12 mouse cellular contexts compared by ENCODE assay signal in the genomic region with DNA sequence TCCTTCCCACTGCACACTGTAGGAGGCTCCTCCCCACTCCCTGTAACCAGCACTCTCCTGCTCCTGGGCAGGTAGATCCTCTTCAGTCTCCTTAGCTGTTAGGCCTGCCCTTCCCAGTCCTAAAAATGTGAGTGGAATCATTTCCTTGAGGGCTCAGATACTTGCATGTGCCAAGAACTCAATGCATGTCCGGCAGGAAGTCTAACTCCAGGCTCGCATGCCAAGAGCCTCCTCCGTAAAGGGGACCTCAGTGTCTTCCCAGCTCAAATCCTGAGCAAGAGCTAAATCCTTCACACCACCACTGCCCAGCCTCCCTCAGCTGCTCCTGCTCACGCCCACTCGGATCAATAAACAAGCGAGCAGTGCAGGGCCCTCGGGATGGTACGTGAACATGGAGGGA. TPM values are rescaled to one million over a fixed set of nuclear protein-coding genes. Genes with fewer than 3 reads are reported as not detected.
DNase-seq lines count a peak whose midpoint lies in the region; ATAC-seq and TF ChIP-seq lines count a peak whose summit lies in the region.
"Had no signal": no experiment of that assay in that cellular context is flagged by ENCODE, and none has a peak within 500 bp of the region (broad histone marks: within the 10 kb centered on the region; RNA-seq: fewer than 3 reads in every experiment).

No protein-coding gene starts in this region.

- in situ Hi-C loops in CH12.LX (cut with MboI; ENCODE audit: low pct_ligation_motif_present, low pct_unique_long_range_greater_than_20kb, low sequenced_read_pairs): no loop called here

- H3K79me2 ChIP-seq in CH12.LX (replicated peaks; ENCODE audit: control insufficient read depth, extremely low read depth, insufficient read depth, poor library complexity, severe bottlenecking): peaks cover 5% of the 10 kb centered on the region; the same call in 1 of the 2 replicates

- no peak for TF ChIP-seq RAD21 in CH12.LX (IDR thresholded peaks at IDR 0.05; ENCODE audit: low read depth, low read length)

- no peak for TF ChIP-seq EP300 in CH12.LX (IDR thresholded peaks at IDR 0.05; ENCODE audit: low read length)

- 47% methylated on average over 8 of the region's 8 CpGs for WGBS in heart, embryonic 15.5 days
- WGBS in limb, embryonic 12.5 days: 28% methylated on average over 8 of the region's 8 CpGs

- no peaks in the 10 kb centered on the region for H3K9me3 ChIP-seq in CH12.LX (replicated peaks; ENCODE audit: low read length)
- no peaks in the 10 kb centered on the region for H3K9me3 ChIP-seq in heart, embryonic 15.5 days (replicated peaks)
- H3K9me3 ChIP-seq in limb, embryonic 12.5 days: no peaks in the 10 kb centered on the region

- DNase-seq in adrenal gland, adult 2 months: peak; percentile 52
- DNase-seq in adrenal gland, adult 8-10 months: no peak
- DNase-seq in CH12.LX (ENCODE audit: extremely low read depth): no peak
- DNase-seq in urinary bladder, adult 18-20 months (ENCODE audit: low spot score in 2 of 2): no peak
- DNase-seq in layer of hippocampus, adult 8-10 months (ENCODE audit: low spot score in 2 of 2): no peak
- no peak for DNase-seq in right cerebral cortex, postnatal 10 days (ENCODE audit: low spot score in 2 of 2)

- H3K4me1 ChIP-seq in CH12.LX (ENCODE audit: control insufficient read depth in 1 of 2, insufficient read depth in 2 of 2): peaks cover 3 to 49% of the 10 kb centered on the region in 2 experiments
- peaks cover 71% of the 10 kb centered on the region for H3K4me1 ChIP-seq in heart, embryonic 15.5 days (replicated peaks)
- peaks cover 55% of the 10 kb centered on the region for H3K4me1 ChIP-seq in limb, embryonic 12.5 days (replicated peaks)

- H3K9ac ChIP-seq in CH12.LX (ENCODE audit: insufficient read depth, low read depth): no peak overlapping the region
- H3K9ac ChIP-seq in heart, embryonic 15.5 days: no peak overlapping the region
- H3K9ac ChIP-seq in limb, embryonic 12.5 days (replicated peaks): peak overlapping the region; percentile 37; the same call in 1 of the 2 replicates
- H3K9ac ChIP-seq: hindbrain, embryonic 14.5 days had no signal

- no peaks in the 10 kb centered on the region for H3K27me3 ChIP-seq in CH12.LX (replicated peaks)
- no peaks in the 10 kb centered on the region for H3K27me3 ChIP-seq in heart, embryonic 15.5 days
- H3K27me3 ChIP-seq in limb, embryonic 12.5 days: no peaks in the 10 kb centered on the region

- no peak overlapping the region for H3K4me3 ChIP-seq in CH12.LX (replicated peaks in 1 of 3; ENCODE audit: low read depth in 2 of 3, low read length in 2 of 3, poor library complexity in 1 of 3)
- no peak overlapping the region for H3K4me3 ChIP-seq in heart, embryonic 15.5 days
- 0 out of 2 replicates have a peak overlapping the region, but pooled peaks have one; percentile 3 for H3K4me3 ChIP-seq in limb, embryonic 12.5 days (replicated peaks)

- ATAC-seq in heart, embryonic 15.5 days (replicated peaks; ENCODE audit: insufficient number of reproducible peaks, insufficient read depth, low FRiP score, low read depth): no peak
- ATAC-seq in limb, embryonic 12.5 days (ENCODE audit: insufficient number of reproducible peaks, insufficient read depth, low FRiP score, low TSS enrichment, low read depth): no peak

- no peak for TF ChIP-seq CTCF in CH12.LX (conservative IDR thresholded peaks at IDR 0.05 in 1 of 2, IDR thresholded peaks at IDR 0.05 in 1 of 2; ENCODE audit: low read depth in 2 of 2, low read length in 2 of 2)

- H3K36me3 ChIP-seq in CH12.LX (replicated peaks in 1 of 2; ENCODE audit: control insufficient read depth in 1 of 2, insufficient read depth in 1 of 2, low read length in 1 of 2): peaks cover 26 to 77% of the 10 kb centered on the region in 2 experiments
- peaks cover 6% of the 10 kb centered on the region; the same call in 1 of the 2 replicates for H3K36me3 ChIP-seq in heart, embryonic 15.5 days
- H3K36me3 ChIP-seq in limb, embryonic 12.5 days: peaks cover 56% of the 10 kb centered on the region

- no peak overlapping the region for H3K27ac ChIP-seq in CH12.LX (ENCODE audit: insufficient read depth, low read depth)
- H3K27ac ChIP-seq in heart, embryonic 15.5 days: peak overlapping the region; percentile 71
- peak overlapping the region; percentile 83 for H3K27ac ChIP-seq in limb, embryonic 12.5 days
- H3K27ac ChIP-seq: hindbrain, embryonic 14.5 days had no signal

- no peak overlapping the region for H3K4me2 ChIP-seq in CH12.LX (ENCODE audit: insufficient read depth, low read depth, poor library complexity, severe bottlenecking)
- peak overlapping the region; percentile 26; the same call in 1 of the 2 replicates for H3K4me2 ChIP-seq in heart, embryonic 15.5 days
- H3K4me2 ChIP-seq in limb, embryonic 12.5 days: peak overlapping the region; percentile 34
- H3K4me2 ChIP-seq: hindbrain, embryonic 14.5 days had no signal

- dilution Hi-C loops in CH12.LX (cut with MboI; ENCODE audit: extremely low pct_ligation_motif_present, extremely low pct_unique_long_range_greater_than_20kb, low sequenced_read_pairs): no loop called here

- no peak for TF ChIP-seq POLR2A in CH12.LX (IDR thresholded peaks at IDR 0.05; ENCODE audit: low read depth, low read length)

TF ChIP-seq in CH12.LX, 34 proteins besides CTCF, POLR2A, EP300 and RAD21:
- TF ChIP-seq MAX (IDR thresholded peaks at IDR 0.05; ENCODE audit: low read length): no peak
- TF ChIP-seq POLR2AphosphoS2 (IDR thresholded peaks at IDR 0.05; ENCODE audit: low read depth, low read length): 0 out of 2 replicates have a peak, but pooled peaks have one; percentile 9

RNA-seq across cellular contexts. Expression of a gene that starts 1.0 kb away (rescaled TPM):
- total RNA-seq in adrenal gland, adult 2 months (2021): 1 to 10 TPM in 1 of 2 experiments, under 1 TPM in 1; 0.78 to 1.3 TPM
- 1.2 and 2.7 TPM in 2 replicates for polyA plus RNA-seq in adrenal gland, adult 2 months (2012; rRNA removed)
- total RNA-seq in adrenal gland, adult 8-10 months (2022): 1 to 10 TPM; 1.1 to 2.7 (median 1.9) TPM
- total RNA-seq in CH12.LX (2012; rRNA removed) (0.68 and 0.76 TPM in 2 replicates), CH12.LX (2014; rRNA removed) (not detected in 2 replicates)
- polyA plus RNA-seq in CH12.LX (2012; ENCODE audit: insufficient read length, low read depth): 0.55 and 0.71 TPM in 2 replicates
- polyA plus RNA-seq in heart, embryonic 15.5 days (2015; fragmentation: Nextera tagmentation; extraction: Ambion mirVana): 1.6 and 2.5 TPM in 2 replicates
- 5.6 and 6.1 TPM in 2 replicates for polyA plus RNA-seq in limb, embryonic 12.5 days (2016; fragmentation: Nextera tagmentation; extraction: Ambion mirVana)
- total RNA-seq in layer of hippocampus, adult 8-10 months (2022): not detected
- total RNA-seq: common myeloid progenitor, adult 5-6 weeks had no signal

RNA-seq across cellular contexts. Expression of a gene that starts 4.7 kb away (rescaled TPM):
- not detected for total RNA-seq in adrenal gland, adult 2 months (2021)
- not detected in 2 replicates for polyA plus RNA-seq in adrenal gland, adult 2 months (2012; rRNA removed)
- total RNA-seq in adrenal gland, adult 8-10 months (2022): not detected
- total RNA-seq in CH12.LX (2012; rRNA removed) (not detected in 2 replicates), CH12.LX (2014; rRNA removed) (not detected in 2 replicates)
- not detected in 2 replicates for polyA plus RNA-seq in CH12.LX (2012; ENCODE audit: insufficient read length, low read depth)
- polyA plus RNA-seq in heart, embryonic 15.5 days (2015; fragmentation: Nextera tagmentation; extraction: Ambion mirVana): not detected in 2 replicates
- polyA plus RNA-seq in limb, embryonic 12.5 days (2016; fragmentation: Nextera tagmentation; extraction: Ambion mirVana): not detected in 2 replicates
- total RNA-seq in layer of hippocampus, adult 8-10 months (2022): not detected
- polyA plus RNA-seq: hindbrain, embryonic 14.5 days; liver, embryonic 16.5 days; thymus, postnatal 0 days had no signal

RNA-seq across cellular contexts. Expression of a gene that starts 4.7 kb away (rescaled TPM):
- total RNA-seq in adrenal gland, adult 2 months (2021): 100 to 1,000 TPM; 504 to 654 TPM
- 947 and 952 TPM in 2 replicates for polyA plus RNA-seq in adrenal gland, adult 2 months (2012; rRNA removed)
- 100 to 1,000 TPM; 431 to 671 (median 563) TPM for total RNA-seq in adrenal gland, adult 8-10 months (2022)
- 128 and 136 TPM in 2 replicates for total RNA-seq in CH12.LX (2012; rRNA removed)
- total RNA-seq in CH12.LX (2014; rRNA removed): 314 and 381 TPM in 2 replicates
- polyA plus RNA-seq in CH12.LX (2012; ENCODE audit: insufficient read length, low read depth): 159 and 213 TPM in 2 replicates
- 459 and 624 TPM in 2 replicates for polyA plus RNA-seq in heart, embryonic 15.5 days (2015; fragmentation: Nextera tagmentation; extraction: Ambion mirVana)
- polyA plus RNA-seq in limb, embryonic 12.5 days (2016; fragmentation: Nextera tagmentation; extraction: Ambion mirVana): 941 and 1,046 TPM in 2 replicates
- total RNA-seq in layer of hippocampus, adult 8-10 months (2022): 10 to 100 TPM; 13.8 to 19.4 (median 17.2) TPM

RNA-seq across cellular contexts. Expression of a gene that starts 9.9 kb away (rescaled TPM):
- total RNA-seq in adrenal gland, adult 2 months (2021): 10 to 100 TPM; 26.5 to 48.7 TPM
- polyA plus RNA-seq in adrenal gland, adult 2 months (2012; rRNA removed): 56.0 and 59.0 TPM in 2 replicates
- 10 to 100 TPM; 37.1 to 69.0 (median 52.9) TPM for total RNA-seq in adrenal gland, adult 8-10 months (2022)
- total RNA-seq in CH12.LX (2012; rRNA removed): 3.3 and 3.7 TPM in 2 replicates
- total RNA-seq in CH12.LX (2014; rRNA removed): 3.2 and 4.0 TPM in 2 replicates
- polyA plus RNA-seq in CH12.LX (2012; ENCODE audit: insufficient read length, low read depth): 3.1 and 3.6 TPM in 2 replicates
- 9.3 and 15.5 TPM in 2 replicates for polyA plus RNA-seq in heart, embryonic 15.5 days (2015; fragmentation: Nextera tagmentation; extraction: Ambion mirVana)
- 18.9 and 21.5 TPM in 2 replicates for polyA plus RNA-seq in limb, embryonic 12.5 days (2016; fragmentation: Nextera tagmentation; extraction: Ambion mirVana)
- total RNA-seq in layer of hippocampus, adult 8-10 months (2022): 1 to 10 TPM; 3.6 to 6.3 (median 4.9) TPM

RNA-seq across cellular contexts. Expression of a gene that starts 16.0 kb away (rescaled TPM):
- 10 to 100 TPM in 1 of 2 experiments, 1 to 10 TPM in 1; 7.6 to 14.6 TPM for total RNA-seq in adrenal gland, adult 2 months (2021)
- polyA plus RNA-seq in adrenal gland, adult 2 months (2012; rRNA removed): 23.9 and 29.4 TPM in 2 replicates
- total RNA-seq in adrenal gland, adult 8-10 months (2022): 10 to 100 TPM; 10.6 to 14.0 (median 13.4) TPM
- total RNA-seq in CH12.LX (2012; rRNA removed) (55.5 and 62.0 TPM in 2 replicates), CH12.LX (2014; rRNA removed) (32.9 and 33.6 TPM in 2 replicates)
- 10.9 and 14.8 TPM in 2 replicates for polyA plus RNA-seq in CH12.LX (2012; ENCODE audit: insufficient read length, low read depth)
- 11.7 and 49.8 TPM in 2 replicates for polyA plus RNA-seq in heart, embryonic 15.5 days (2015; fragmentation: Nextera tagmentation; extraction: Ambion mirVana)
- polyA plus RNA-seq in limb, embryonic 12.5 days (2016; fragmentation: Nextera tagmentation; extraction: Ambion mirVana): 77.8 and 78.8 TPM in 2 replicates
- 1 to 10 TPM; 2.5 to 5.1 (median 2.7) TPM for total RNA-seq in layer of hippocampus, adult 8-10 months (2022)

Comparison
In these comparisons a context has a peak if more than half of its experiments do, and no peak if none do; other contexts are left out.
1. RNA of a gene that starts 4.7 kb away (total RNA-seq): 504 to 654 TPM in adrenal gland, adult 2 months, 431 to 671 TPM in adrenal gland, adult 8-10 months and 128 to 381 TPM in CH12.LX; 13.8 to 19.4 TPM in layer of hippocampus, adult 8-10 months; every median in the first group is over 4 times any median in the second.